Mouse (Mus musculus): ENCODE measurements around the gene Zbtb20.

DNA sequence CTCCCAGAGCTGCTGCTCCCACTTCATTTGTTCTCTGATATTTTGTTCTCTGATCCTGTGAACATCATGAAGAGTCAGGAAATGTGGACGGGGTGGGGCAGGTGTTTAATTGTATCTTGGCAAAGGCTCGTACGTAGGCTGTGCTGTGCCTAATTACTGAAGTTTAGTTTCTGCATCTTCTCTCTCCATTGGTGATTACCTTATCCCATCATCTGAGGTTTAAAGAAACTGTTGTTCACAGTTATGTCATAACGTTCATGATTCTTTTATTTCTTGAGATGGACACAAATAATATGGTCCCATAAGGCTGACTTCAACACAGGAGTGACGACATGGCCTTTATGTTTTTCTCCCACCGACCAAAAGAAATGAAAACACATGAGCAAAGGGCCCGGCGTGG is 582.1 kb downstream of the Zbtb20 start:
- TF ChIP-seq CTCF (IDR thresholded peaks at IDR 0.05; ENCODE audit: control insufficient read depth, insufficient read depth, low read length) (no peak), POLR2A (IDR thresholded peaks at IDR 0.05; ENCODE audit: borderline replicate concordance, control insufficient read depth, low read depth, low read length) (no peak)

All from bone marrow, adult 2 months (tissue).